Mouse (Mus musculus) embryonic facial prominence, embryonic 10.5 days (tissue): Measurements from ENCODE around the gene Nat14. TPM values are rescaled to one million over a fixed set of nuclear protein-coding genes. Genes with fewer than 3 reads are reported as not detected.
A peak's percentile ranks its signal among the peaks of the same experiment; 100 is the strongest.

Experiments used
- DNase-seq: peaks from one replicate; pipeline ENCODE4 v3.0.0-alpha.2; 2017; ENCODE audit warnings: low spot score
- H3K27ac ChIP-seq: fragments of 300-500 bp; sonication (generic); replicated peaks from 2 replicates; pipeline ENCODE4 v1.5.1; 2016; ENCODE audit warnings: mild to moderate bottlenecking
- H3K27me3 ChIP-seq: fragments of 300-500 bp; sonication (generic); replicated peaks from 2 replicates; pipeline ENCODE4 v1.6.1; 2016; ENCODE audit warnings: low read depth, mild to moderate bottlenecking; ENCODE audit not compliant: poor library complexity, severe bottlenecking
- H3K36me3 ChIP-seq: fragments of 300-500 bp; sonication (generic); replicated peaks from 2 replicates; pipeline ENCODE4 v1.6.1; 2016; ENCODE audit warnings: mild to moderate bottlenecking, moderate library complexity
- H3K4me1 ChIP-seq: fragments of 300-500 bp; sonication (generic); 2 replicates; pipeline ENCODE4 v1.6.1; 2016
- H3K4me3 ChIP-seq: fragments of 300-500 bp; sonication (generic); 2 replicates; pipeline ENCODE4 v1.5.1; 2016; ENCODE audit warnings: mild to moderate bottlenecking, moderate library complexity
- H3K9me3 ChIP-seq: fragments of 300-500 bp; sonication (generic); 2 replicates; pipeline ENCODE4 v1.6.1; 2016; ENCODE audit warnings: mild to moderate bottlenecking
- WGBS: fragments of 180-500 bp; shearing (Covaris S2); methylation state at CpG from one replicate; pipeline ENCODE4 v1.1.7; 2016; 5-methylcytosine and 5-hydroxymethylcytosine counted together
- polyA plus RNA-seq: library from polyadenylated mRNA; unstranded; fragments of >200 nt; fragmentation: Nextera tagmentation; extraction: Ambion mirVana; gene quantifications from 2 replicates; pipeline ENCODE4 v1.2.1, GENCODE M21; 2016

Nat14 gene
- polyA plus RNA-seq, 1 experiment from 2014 or later: 5.3 TPM

GRCm38 (mm10) chr7:4906466-4906950 is 15.3 kb upstream of the Nat14 start, which contains the start of gene Gm36210:
TSS of gene Gm36210 (minus strand) at chr7:4906516.
- Histone ChIP-seq H3K4me1 (no peaks in the 10 kb centered on the region), H3K27me3 (no peaks in the 10 kb centered on the region), H3K9me3 (no peaks in the 10 kb centered on the region), H3K4me3 (no peak within 1 kb of the TSS), H3K36me3 (no peaks in the 10 kb centered on the region), H3K27ac (no peak within 1 kb of the TSS)
- WGBS: 62% methylated on average over 10 of the region's 10 CpGs
- no peak for DNase-seq

GRCm38 (mm10) chr7:4911561-4911960 is 10.3 kb upstream of the Nat14 start:
- DNase-seq: peak; percentile 77
- WGBS: 37% methylated on average over 9 of the region's 9 CpGs
- H3K36me3 ChIP-seq: no peaks in the 10 kb centered on the region
- no peak overlapping the region; the same call in 1 of the 2 replicates for H3K4me3 ChIP-seq
- no peaks in the 10 kb centered on the region for H3K27me3 ChIP-seq
- no peak overlapping the region for H3K27ac ChIP-seq
- H3K4me1 ChIP-seq: peaks cover 13% of the 10 kb centered on the region
- H3K9me3 ChIP-seq: no peaks in the 10 kb centered on the region

- no peaks in the 10 kb centered on the region for H3K9me3 ChIP-seq
- peaks cover 20% of the 10 kb centered on the region for H3K4me1 ChIP-seq
- H3K4me3 ChIP-seq: no peak overlapping the region
- no peak for DNase-seq
- H3K27ac ChIP-seq: no peak overlapping the region
- H3K36me3 ChIP-seq: peaks cover 3% of the 10 kb centered on the region; the same call in 1 of the 2 replicates
- WGBS: 64% methylated on average over 5 of the region's 5 CpGs
- H3K27me3 ChIP-seq: no peaks in the 10 kb centered on the region
Observed at GRCm38 (mm10) chr7:4912248-4912647, 9.6 kb upstream of the Nat14 start.

GRCm38 (mm10) chr7:4915007-4915665 is 6.7 kb upstream of the Nat14 start, which contains the start of gene Zfp628:
TSS of gene Zfp628 (plus strand) at chr7:4915217.
- Histone ChIP-seq H3K9me3 (no peaks in the 10 kb centered on the region; the same call in 1 of the 2 replicates), H3K27me3 (no peaks in the 10 kb centered on the region), H3K36me3 (peaks cover 32% of the 10 kb centered on the region), H3K27ac (peak within 1 kb of the TSS; percentile 98), H3K4me1 (peaks cover 22% of the 10 kb centered on the region), H3K4me3 (peak within 1 kb of the TSS; percentile 69)
- DNase-seq: peak; percentile 96
- under 1% methylated on average over 56 of the region's 56 CpGs for WGBS

- H3K27ac ChIP-seq: peak overlapping the region; percentile 98
- 28% methylated on average over 14 of the region's 14 CpGs for WGBS
- H3K4me1 ChIP-seq: peaks cover 29% of the 10 kb centered on the region
- H3K27me3 ChIP-seq: no peaks in the 10 kb centered on the region
- DNase-seq: peak; percentile 35
- H3K36me3 ChIP-seq: peaks cover 39% of the 10 kb centered on the region
- peaks cover 4% of the 10 kb centered on the region; the same call in 1 of the 2 replicates for H3K9me3 ChIP-seq
- peak overlapping the region; percentile 69 for H3K4me3 ChIP-seq
Observed at GRCm38 (mm10) chr7:4915669-4916416, 6.0 kb upstream of the Nat14 start.

- no peak for DNase-seq
- 90% methylated on average over 2 of the region's 2 CpGs for WGBS
- Histone ChIP-seq H3K9me3 (peaks cover 4% of the 10 kb centered on the region; the same call in 1 of the 2 replicates), H3K4me1 (peaks cover 46% of the 10 kb centered on the region), H3K4me3 (no peak overlapping the region), H3K27ac (no peak overlapping the region), H3K27me3 (no peaks in the 10 kb centered on the region), H3K36me3 (peaks cover 46% of the 10 kb centered on the region)
Observed at GRCm38 (mm10) chr7:4917494-4917893, 4.3 kb upstream of the Nat14 start.

- no peaks in the 10 kb centered on the region for H3K27me3 ChIP-seq
- H3K27ac ChIP-seq: no peak overlapping the region
- WGBS: 94% methylated on average over 15 of the region's 15 CpGs
- H3K4me1 ChIP-seq: peaks cover 58% of the 10 kb centered on the region
- peaks cover 4% of the 10 kb centered on the region; the same call in 1 of the 2 replicates for H3K9me3 ChIP-seq
- DNase-seq: no peak
- H3K4me3 ChIP-seq: no peak overlapping the region
- H3K36me3 ChIP-seq: peaks cover 46% of the 10 kb centered on the region
Observed at GRCm38 (mm10) chr7:4918681-4919080, 3.1 kb upstream of the Nat14 start.

GRCm38 (mm10) chr7:4919096-4919495 is 2.7 kb upstream of the Nat14 start:
- DNase-seq: no peak
- Histone ChIP-seq H3K4me3 (no peak overlapping the region), H3K9me3 (peaks cover 4% of the 10 kb centered on the region; the same call in 1 of the 2 replicates), H3K27me3 (no peaks in the 10 kb centered on the region), H3K36me3 (peaks cover 46% of the 10 kb centered on the region), H3K4me1 (peaks cover 62% of the 10 kb centered on the region), H3K27ac (no peak overlapping the region)
- 82% methylated on average over 21 of the region's 21 CpGs for WGBS

GRCm38 (mm10) chr7:4919971-4920370 is 1.9 kb upstream of the Nat14 start:
- 88% methylated on average over 21 of the region's 21 CpGs for WGBS
- Histone ChIP-seq H3K36me3 (peaks cover 46% of the 10 kb centered on the region), H3K9me3 (peaks cover 4% of the 10 kb centered on the region; the same call in 1 of the 2 replicates), H3K4me1 (peaks cover 66% of the 10 kb centered on the region), H3K27me3 (no peaks in the 10 kb centered on the region), H3K4me3 (0 out of 2 replicates have a peak overlapping the region, but pooled peaks have one; percentile 6), H3K27ac (peak overlapping the region; percentile 2; the same call in 1 of the 2 replicates)
- no peak for DNase-seq

GRCm38 (mm10) chr7:4920496-4920895 is 1.3 kb upstream of the Nat14 start:
- H3K4me3 ChIP-seq: 0 out of 2 replicates have a peak overlapping the region, but pooled peaks have one; percentile 6
- 89% methylated on average over 19 of the region's 19 CpGs for WGBS
- H3K27me3 ChIP-seq: no peaks in the 10 kb centered on the region
- peaks cover 71% of the 10 kb centered on the region for H3K4me1 ChIP-seq
- peak overlapping the region; percentile 92 for H3K27ac ChIP-seq
- H3K9me3 ChIP-seq: peaks cover 4% of the 10 kb centered on the region; the same call in 1 of the 2 replicates
- DNase-seq: no peak
- peaks cover 46% of the 10 kb centered on the region for H3K36me3 ChIP-seq

- Histone ChIP-seq H3K4me3 (peak overlapping the region; percentile 56; the same call in 1 of the 2 replicates), H3K4me1 (peaks cover 73% of the 10 kb centered on the region), H3K36me3 (peaks cover 46% of the 10 kb centered on the region), H3K27ac (peak overlapping the region; percentile 92), H3K9me3 (peaks cover 4% of the 10 kb centered on the region; the same call in 1 of the 2 replicates), H3K27me3 (no peaks in the 10 kb centered on the region)
- 61% methylated on average over 23 of the region's 23 CpGs for WGBS
- peak; percentile 25 for DNase-seq
Observed at GRCm38 (mm10) chr7:4920976-4921823, 628 bp upstream of the Nat14 start.
